In the genomic region with DNA sequence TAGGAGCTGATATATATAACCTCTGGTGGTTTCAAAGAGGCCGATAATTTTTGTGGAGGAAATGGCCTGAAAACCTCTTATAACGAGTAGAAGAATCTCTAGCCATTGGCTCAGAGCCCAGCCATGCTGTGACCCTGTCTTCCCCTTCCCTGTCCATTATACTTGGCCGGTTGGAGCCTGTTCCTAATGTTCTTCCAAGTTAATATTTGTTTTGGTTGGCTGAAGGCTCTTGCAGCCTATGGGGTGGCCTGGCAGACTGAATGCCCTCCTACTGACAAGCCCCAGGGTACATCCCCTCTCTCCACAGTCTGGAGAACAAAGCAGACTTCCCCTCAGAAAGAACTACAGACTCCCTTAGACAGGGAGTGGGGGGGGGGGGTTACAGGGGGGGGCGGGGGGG, we compare ENCODE assay signal across 9 mouse cellular contexts.
DNase-seq lines count a peak whose midpoint lies in the region; ATAC-seq and TF ChIP-seq lines count a peak whose summit lies in the region.
"Had no signal": no experiment of that assay in that cellular context is flagged by ENCODE, and none has a peak within 500 bp of the region (broad histone marks: within the 10 kb centered on the region; RNA-seq: fewer than 3 reads in every experiment).

No protein-coding gene starts in this region.

- no peaks in the 10 kb centered on the region for H3K36me3 ChIP-seq in liver, adult 2 months (ENCODE audit: control insufficient read depth, insufficient read depth, low read length)
- no peaks in the 10 kb centered on the region for H3K36me3 ChIP-seq in limb, embryonic 12.5 days
- no peaks in the 10 kb centered on the region for H3K36me3 ChIP-seq in stomach, embryonic 14.5 days (ENCODE audit: control insufficient read depth, insufficient read depth, low read length)
- H3K36me3 ChIP-seq: G1E had no signal

- H3K27me3 ChIP-seq in liver, adult 2 months (ENCODE audit: control insufficient read depth, insufficient read depth, low read length), result no peaks in the 10 kb centered on the region
- no peaks in the 10 kb centered on the region for H3K27me3 ChIP-seq in limb, embryonic 12.5 days
- H3K27me3 ChIP-seq in stomach, embryonic 14.5 days (ENCODE audit: control insufficient read depth, insufficient read depth, low read length), result no peaks in the 10 kb centered on the region

- 18% methylated on average over 4 of the region's 4 CpGs for WGBS in liver, adult 2 months
- 21% methylated on average over 4 of the region's 4 CpGs for WGBS in limb, embryonic 12.5 days
- 30% methylated on average over 4 of the region's 4 CpGs for WGBS in stomach, embryonic 14.5 days

- no peak overlapping the region for H3K9ac ChIP-seq in liver, adult 2 months (ENCODE audit: low read depth, low read length)
- H3K9ac ChIP-seq in limb, embryonic 12.5 days (replicated peaks), result no peak overlapping the region
- no peak overlapping the region for H3K9ac ChIP-seq in stomach, embryonic 14.5 days (replicated peaks; ENCODE audit: low read depth, low read length)

- ATAC-seq in limb, embryonic 12.5 days (ENCODE audit: insufficient number of reproducible peaks, insufficient read depth, low FRiP score, low TSS enrichment, low read depth), result peak; percentile 50; the same call in 1 of the 2 replicates
- ATAC-seq in stomach, embryonic 14.5 days (ENCODE audit: insufficient number of reproducible peaks, insufficient read depth, low FRiP score, low read depth), result peak; percentile 84

- DNase-seq in liver, adult 2 months (ENCODE audit: extremely low read depth, low read depth, low spot score), result peak; percentile 40
- DNase-seq in liver, result no peak
- DNase-seq in cerebellum, postnatal 25 days, result peak; percentile 64 to 77
- peak; percentile 14 for DNase-seq in heart, postnatal 25 days (ENCODE audit: low spot score)
- DNase-seq in B cell, adult 2 months, result no peak
- DNase-seq in left cerebral cortex, postnatal 25 days (ENCODE audit: low spot score in 2 of 2), result no peak

- no peak overlapping the region for H3K4me2 ChIP-seq in limb, embryonic 12.5 days
- H3K4me2 ChIP-seq in stomach, embryonic 14.5 days (replicated peaks; ENCODE audit: low read depth, low read length), result no peak overlapping the region

- no peak overlapping the region for H3K4me3 ChIP-seq in liver, adult 2 months (ENCODE audit: insufficient read depth, low read depth, low read length)
- no peak overlapping the region for H3K4me3 ChIP-seq in limb, embryonic 12.5 days (replicated peaks)
- H3K4me3 ChIP-seq in stomach, embryonic 14.5 days (ENCODE audit: low read depth, low read length), result no peak overlapping the region

- TF ChIP-seq CTCF in liver, adult 2 months (IDR thresholded peaks at IDR 0.05; ENCODE audit: low read depth, low read length), result no peak

- no peak for TF ChIP-seq POLR2A in liver, adult 2 months (IDR thresholded peaks at IDR 0.05; ENCODE audit: extremely low read depth, insufficient read depth, low read length)

- no peaks in the 10 kb centered on the region for H3K9me3 ChIP-seq in limb, embryonic 12.5 days
- no peaks in the 10 kb centered on the region for H3K9me3 ChIP-seq in stomach, embryonic 14.5 days (ENCODE audit: control insufficient read depth, low read depth, low read length)

- intact Hi-C loops in heart, postnatal 25 days (cut with DNase I), result no loop called here
- intact Hi-C loops in left cerebral cortex, postnatal 25 days (cut with DNase I), result no loop called here

- H3K4me1 ChIP-seq in liver, adult 2 months (ENCODE audit: control insufficient read depth, insufficient read depth, low read length), result no peaks in the 10 kb centered on the region
- peaks cover 23% of the 10 kb centered on the region for H3K4me1 ChIP-seq in limb, embryonic 12.5 days (replicated peaks)
- 0 out of 2 replicates have a peak, but pooled peaks cover 5% of the 10 kb centered on the region for H3K4me1 ChIP-seq in stomach, embryonic 14.5 days (ENCODE audit: control insufficient read depth, insufficient read depth, low read length)

- no peaks in the 10 kb centered on the region for H3K79me2 ChIP-seq in liver, adult 2 months (ENCODE audit: control insufficient read depth, insufficient read depth, low read length)

- H3K27ac ChIP-seq in liver, adult 2 months (replicated peaks; ENCODE audit: insufficient read depth, low read depth, low read length), result no peak overlapping the region
- H3K27ac ChIP-seq in limb, embryonic 12.5 days, result no peak overlapping the region
- H3K27ac ChIP-seq in stomach, embryonic 14.5 days (ENCODE audit: low read length), result no peak overlapping the region

Comparison
In these comparisons a context has a peak if more than half of its experiments do, and no peak if none do; other contexts are left out.
1. DNase-seq: peak in liver, adult 2 months (single experiment), cerebellum, postnatal 25 days (2 of 2) and heart, postnatal 25 days (single experiment); none in liver (single experiment), B cell, adult 2 months (0 of 2) and left cerebral cortex, postnatal 25 days (0 of 2).